Mouse (Mus musculus): Measurements from ENCODE around the gene Slco4c1. TPM values are rescaled to one million over a fixed set of nuclear protein-coding genes. Genes with fewer than 3 reads are reported as not detected.

The Slco4c1 gene
- not detected for total RNA-seq (2021)
- long read RNA-seq, experiment 1 = 0 reads
- long read RNA-seq, experiment 2 = 0 reads

GRCm38 (mm10) chr1:96871528-96872360 lies at the start of gene Slco4c1:
Gene Slco4c1, minus strand, starts transcription at chr1:96872171.
- no peak for DNase-seq (ENCODE audit: low spot score in 2 of 2)

GRCm38 (mm10) chr1:96917333-96917732 lies 45.4 kb upstream of the Slco4c1 start:
- no peak for DNase-seq (ENCODE audit: low spot score in 2 of 2)

- DNase-seq (ENCODE audit: low spot score in 2 of 2) = no peak
These were observed 11.8 kb upstream of the Slco4c1 start for GRCm38 (mm10) chr1:96883788-96884187.

GRCm38 (mm10) chr1:96878572-96878971 lies 6.6 kb upstream of the Slco4c1 start:
- DNase-seq (ENCODE audit: low spot score in 2 of 2) = no peak

- DNase-seq (ENCODE audit: low spot score in 2 of 2) = no peak
These were observed 4.1 kb upstream of the Slco4c1 start for GRCm38 (mm10) chr1:96876076-96876475.

GRCm38 (mm10) chr1:96874636-96875035 lies 2.7 kb upstream of the Slco4c1 start:
- DNase-seq (ENCODE audit: low spot score in 2 of 2) = no peak

- DNase-seq (ENCODE audit: low spot score in 2 of 2) = no peak
These were observed 356 bp upstream of the Slco4c1 start for GRCm38 (mm10) chr1:96872361-96872693.

- DNase-seq (ENCODE audit: low spot score in 2 of 2) = no peak
These were observed 1.1 kb downstream of the Slco4c1 start for GRCm38 (mm10) chr1:96870764-96871307.

GRCm38 (mm10) chr1:96868722-96869121 lies 3.2 kb downstream of the Slco4c1 start:
- DNase-seq (ENCODE audit: low spot score in 2 of 2) = no peak

GRCm38 (mm10) chr1:96866002-96866401 lies 6.0 kb downstream of the Slco4c1 start:
- no peak for DNase-seq (ENCODE audit: low spot score in 2 of 2)

GRCm38 (mm10) chr1:96864120-96864519 lies 7.9 kb downstream of the Slco4c1 start:
- no peak for DNase-seq (ENCODE audit: low spot score in 2 of 2)

GRCm38 (mm10) chr1:96859995-96860684 lies 11.8 kb downstream of the Slco4c1 start:
- DNase-seq (ENCODE audit: low spot score in 2 of 2) = no peak

GRCm38 (mm10) chr1:96853541-96853940 lies 18.4 kb downstream of the Slco4c1 start:
- DNase-seq (ENCODE audit: low spot score in 2 of 2) = no peak

GRCm38 (mm10) chr1:96849101-96849500 lies 22.9 kb downstream of the Slco4c1 start:
- DNase-seq (ENCODE audit: low spot score in 2 of 2) = no peak

GRCm38 (mm10) chr1:96848606-96849005 lies 23.4 kb downstream of the Slco4c1 start:
- DNase-seq (ENCODE audit: low spot score in 2 of 2) = no peak

GRCm38 (mm10) chr1:96846727-96847126 lies 25.2 kb downstream of the Slco4c1 start:
- no peak for DNase-seq (ENCODE audit: low spot score in 2 of 2)

- DNase-seq (ENCODE audit: low spot score in 2 of 2) = no peak
These were observed 66.7 kb downstream of the Slco4c1 start for GRCm38 (mm10) chr1:96805287-96805727.

GRCm38 (mm10) chr1:96801595-96801994 lies 70.4 kb downstream of the Slco4c1 start:
- no peak for DNase-seq (ENCODE audit: low spot score in 2 of 2)

GRCm38 (mm10) chr1:96794690-96795089 lies 77.3 kb downstream of the Slco4c1 start:
- no peak for DNase-seq (ENCODE audit: low spot score in 2 of 2)

- DNase-seq (ENCODE audit: low spot score in 2 of 2) = no peak
These were observed 77.7 kb downstream of the Slco4c1 start for GRCm38 (mm10) chr1:96794290-96794689.

GRCm38 (mm10) chr1:96789268-96789667 lies 82.7 kb downstream of the Slco4c1 start:
- no peak for DNase-seq (ENCODE audit: low spot score in 2 of 2)

- DNase-seq (ENCODE audit: low spot score in 2 of 2) = no peak
These were observed 97.8 kb downstream of the Slco4c1 start for GRCm38 (mm10) chr1:96774174-96774573.
